Mouse (Mus musculus): Measurements from ENCODE around the gene Klk15.
"Not testable (repeated sequence)": the region's sequence is repeated elsewhere in the genome, so short reads cannot be mapped to it uniquely, and the experiment has no call there.

Gene Klk15

DNA sequence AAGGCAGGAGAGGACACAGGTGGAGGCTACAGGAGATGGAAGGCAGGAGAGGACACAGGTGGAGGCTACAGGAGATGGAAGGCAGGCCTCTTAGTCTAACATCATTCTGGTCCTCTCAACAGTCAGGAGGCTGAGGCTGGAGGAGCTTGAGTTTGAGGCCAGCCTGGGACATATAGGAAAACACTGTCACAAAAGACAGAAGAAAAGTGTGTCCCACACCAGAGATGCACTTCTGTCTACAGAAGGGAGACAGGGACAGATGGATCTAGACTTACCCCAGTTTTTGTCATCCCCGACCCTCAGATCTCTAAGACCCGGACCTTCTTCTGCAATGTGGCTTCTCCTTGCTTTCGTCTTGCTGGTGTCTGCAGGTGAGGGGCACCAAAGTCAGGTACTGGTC is at the start of gene Klk15:
Gene Klk15, plus strand, starts transcription at position 301 of the 400 bp plus-strand sequence.
- no peak for DNase-seq

DNA sequence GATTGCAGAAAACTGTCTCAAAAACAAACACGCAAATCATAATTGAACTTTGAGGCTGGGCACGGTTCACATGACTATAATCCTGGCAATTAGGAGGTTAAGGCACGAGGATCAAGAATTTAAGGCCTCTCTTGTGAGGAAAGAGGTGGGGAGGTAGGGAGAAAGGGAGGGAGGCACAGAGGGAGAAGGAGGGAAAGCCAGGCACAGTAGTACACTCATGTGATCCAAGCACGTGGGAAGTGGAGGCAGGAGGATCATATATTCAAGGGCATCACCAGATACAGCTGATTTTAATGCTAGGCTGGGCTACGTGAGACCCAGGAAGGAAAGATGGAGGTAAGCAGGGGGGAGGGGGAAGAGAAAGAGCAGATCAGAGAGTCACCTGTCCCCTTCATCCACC is 42.2 kb upstream of the Klk15 start:
- DNase-seq: no peak

DNA sequence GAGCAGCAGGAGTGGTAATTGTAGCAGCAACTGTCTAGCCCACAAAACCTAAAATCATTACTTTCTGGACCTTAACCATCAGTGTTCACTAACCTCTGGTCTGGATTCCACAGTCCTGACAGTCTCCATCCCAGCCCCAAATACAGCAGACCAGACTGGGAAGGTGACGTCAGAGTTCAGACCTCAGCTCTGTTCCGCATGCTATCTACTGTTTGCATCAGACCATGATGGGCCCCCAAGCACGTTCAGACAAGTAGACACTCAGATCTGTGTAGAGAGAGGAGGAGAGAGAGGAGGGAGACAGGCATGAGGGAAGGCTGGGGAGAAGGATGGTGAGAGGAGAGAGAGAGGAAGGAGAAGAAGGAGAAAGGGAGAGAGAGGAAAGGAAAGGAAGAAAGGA is 41.8 kb upstream of the Klk15 start:
- no peak for DNase-seq

DNA sequence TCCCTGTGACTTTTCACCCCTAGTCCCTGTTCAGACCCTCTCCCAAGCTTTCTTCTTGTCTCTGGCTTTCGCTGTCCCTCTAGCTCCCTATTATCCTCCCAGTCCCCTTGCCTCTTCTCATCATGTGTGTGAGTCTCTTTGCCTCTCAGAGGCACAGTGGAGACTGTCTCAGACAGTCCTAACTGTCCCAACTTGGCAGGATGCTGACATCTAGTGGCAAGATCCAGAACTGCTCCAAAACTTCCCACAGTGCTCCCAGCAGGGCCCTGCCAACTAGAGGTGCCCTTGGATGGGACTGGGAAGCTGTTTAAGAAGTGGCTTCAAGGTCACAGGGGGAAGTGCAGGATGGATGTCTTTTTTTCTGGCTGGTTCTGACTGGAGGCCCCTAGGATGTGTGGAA is 38.7 kb upstream of the Klk15 start:
- peak; percentile 83 to 90 for DNase-seq

DNA sequence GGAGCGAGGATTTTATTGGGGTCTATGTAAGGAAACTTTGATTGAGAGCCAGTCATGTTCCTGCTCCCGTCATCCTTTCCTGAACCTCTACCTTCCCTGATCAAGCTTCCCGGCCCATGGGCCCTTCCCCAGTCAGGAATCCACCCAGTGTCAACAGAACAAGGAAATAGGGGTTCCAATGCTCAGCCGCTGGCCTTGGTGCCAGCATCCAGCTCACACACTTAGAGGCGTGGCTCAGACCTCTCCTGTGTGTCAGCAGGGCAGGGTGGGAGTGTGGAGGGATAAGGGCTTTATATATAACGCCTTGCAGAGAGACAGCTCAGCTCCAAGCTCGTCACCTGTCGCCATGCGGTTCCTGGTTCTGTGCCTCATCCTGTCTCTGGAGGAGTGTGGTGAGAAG is 18.7 kb upstream of the Klk15 start:
- no peak for DNase-seq

DNA sequence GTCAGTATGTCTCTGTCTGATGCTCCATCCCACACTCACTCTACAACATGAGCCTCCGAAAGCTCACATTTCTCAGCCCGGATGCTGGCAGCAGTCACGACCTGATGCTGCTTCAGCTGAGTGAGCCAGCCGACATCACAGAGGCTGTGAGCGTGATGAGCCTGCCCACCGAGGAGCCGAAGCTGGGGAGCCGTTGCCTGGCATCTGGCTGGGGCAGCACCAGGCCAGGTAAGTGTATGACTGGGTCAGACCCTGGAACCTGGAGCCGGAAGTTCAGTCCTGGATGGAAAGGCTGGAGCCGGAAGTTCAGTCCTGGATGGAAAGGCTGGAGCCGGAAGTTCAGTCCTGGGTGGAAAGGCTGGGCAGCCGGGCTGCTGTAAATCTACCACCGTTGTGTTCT is 15.1 kb upstream of the Klk15 start:
- no peak for DNase-seq

DNA sequence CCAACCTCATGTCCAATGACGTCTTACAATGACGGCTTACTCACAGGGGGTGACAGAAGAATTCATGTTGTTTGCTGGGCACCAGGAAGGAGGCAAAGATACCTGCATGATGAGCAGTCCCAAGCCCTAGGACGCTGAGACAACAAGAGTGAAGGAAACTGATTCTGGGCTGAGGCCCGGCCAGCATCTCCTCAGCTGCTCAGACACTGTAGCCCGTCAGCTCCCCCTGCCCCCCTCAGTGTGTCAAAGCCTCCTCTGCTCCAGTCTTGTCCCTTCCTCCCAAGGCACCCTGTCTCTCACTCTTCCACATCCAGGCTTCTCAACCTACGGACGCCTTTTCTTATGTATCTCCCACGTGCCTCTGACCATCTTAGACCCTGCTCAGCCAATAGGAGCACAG is 14.7 kb upstream of the Klk15 start:
- no peak for DNase-seq

DNA sequence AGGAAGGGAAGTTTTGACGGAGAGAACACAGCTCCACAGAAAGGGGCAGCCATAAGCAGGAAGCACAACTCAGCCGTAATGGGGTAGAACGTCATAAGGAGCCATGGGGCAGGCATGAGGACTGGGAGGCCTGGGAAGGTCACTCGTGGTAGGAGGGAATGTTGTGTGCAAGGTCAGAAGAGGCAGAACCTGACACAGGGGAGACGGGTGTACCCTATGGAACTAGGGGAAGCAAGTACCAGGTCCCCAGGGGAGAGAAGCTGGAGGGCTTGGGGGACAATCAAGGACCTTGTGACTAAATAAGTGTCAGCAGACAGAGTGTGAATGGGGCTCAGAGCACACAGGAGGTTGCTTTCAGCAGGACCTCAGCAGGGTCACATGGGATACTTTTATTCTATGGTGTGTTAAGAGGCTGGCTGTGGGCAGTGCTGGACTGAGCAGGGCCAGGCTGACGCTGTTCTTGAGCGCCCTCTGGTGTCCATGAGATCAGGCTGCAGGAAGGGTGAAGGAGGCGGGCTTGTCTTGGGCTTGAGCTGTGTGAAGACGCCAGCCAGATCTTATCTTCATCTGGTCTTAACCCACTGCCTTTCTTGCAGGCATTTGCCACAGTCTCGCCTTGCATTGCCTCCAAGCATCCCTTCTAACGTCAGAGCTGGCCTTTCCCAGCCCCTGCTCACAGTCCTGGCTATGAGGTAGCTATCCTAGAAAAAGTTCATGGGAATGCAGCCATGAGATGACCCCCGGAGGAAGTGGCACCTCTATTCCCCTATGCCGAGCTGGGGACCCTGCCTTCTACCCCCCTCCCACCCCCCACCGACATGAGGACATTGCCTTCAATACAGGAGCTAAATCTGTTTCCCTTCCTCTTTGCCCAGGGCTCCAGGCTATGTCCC is 13.7 kb upstream of the Klk15 start:
- DNase-seq: peak; percentile 73 to 80

DNA sequence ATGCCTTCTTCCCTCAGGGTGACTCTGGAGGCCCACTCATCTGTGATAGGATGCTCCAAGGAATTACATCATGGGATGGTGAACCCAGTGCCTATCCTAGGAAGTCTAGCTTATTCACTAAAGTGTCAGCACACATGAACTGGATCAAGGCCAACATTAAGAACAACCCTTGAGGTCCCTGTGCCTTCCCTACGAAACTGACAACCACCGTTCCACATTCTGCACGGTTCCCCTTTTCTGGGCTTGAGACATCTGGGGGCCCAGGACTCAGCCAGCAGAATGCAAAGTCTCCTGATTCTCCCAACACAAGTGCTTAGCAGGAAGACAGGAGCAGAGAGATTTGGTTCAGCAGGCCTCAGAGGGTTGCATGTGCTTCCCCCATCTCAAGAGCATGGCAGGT is 13.0 kb upstream of the Klk15 start:
- no peak for DNase-seq

DNA sequence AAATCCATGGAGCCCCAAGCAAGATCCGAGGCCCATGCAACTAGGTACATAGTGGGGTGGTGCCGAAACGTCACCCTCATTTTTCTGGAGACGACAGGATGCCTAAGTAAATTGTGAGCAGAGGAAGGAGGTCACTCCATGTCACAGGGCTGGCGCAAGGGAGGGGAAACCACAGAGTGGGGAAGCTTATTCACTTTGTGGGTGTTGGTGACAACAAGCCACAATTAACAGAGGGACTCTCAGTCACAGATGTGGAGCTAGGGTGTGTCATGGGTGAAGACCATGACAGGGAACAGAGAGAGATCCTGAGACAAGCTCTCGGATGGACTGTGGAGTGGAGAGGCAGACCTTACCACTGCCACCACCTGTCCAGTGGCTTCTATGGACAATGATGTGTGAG is 12.5 kb upstream of the Klk15 start:
- DNase-seq: no peak

DNA sequence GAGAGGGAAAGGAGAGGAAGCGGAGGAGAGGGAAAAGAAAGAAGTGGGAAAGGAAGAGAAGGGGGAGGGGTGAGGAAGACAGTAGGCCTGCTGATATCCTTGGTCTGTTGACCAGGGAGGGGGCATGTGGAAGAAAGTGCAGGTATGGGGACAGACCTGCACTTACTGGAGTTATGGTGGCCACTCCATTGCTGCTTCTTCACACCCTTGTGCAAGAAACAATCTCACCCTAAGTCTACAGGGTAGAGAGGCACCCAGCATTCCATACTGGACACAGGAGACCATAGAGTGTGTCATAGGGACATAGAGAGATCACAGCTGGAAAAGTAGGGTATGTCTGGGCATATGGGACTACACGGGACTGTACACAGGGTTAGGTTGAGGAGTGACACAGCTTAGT is 11.6 kb upstream of the Klk15 start:
- no peak for DNase-seq

DNA sequence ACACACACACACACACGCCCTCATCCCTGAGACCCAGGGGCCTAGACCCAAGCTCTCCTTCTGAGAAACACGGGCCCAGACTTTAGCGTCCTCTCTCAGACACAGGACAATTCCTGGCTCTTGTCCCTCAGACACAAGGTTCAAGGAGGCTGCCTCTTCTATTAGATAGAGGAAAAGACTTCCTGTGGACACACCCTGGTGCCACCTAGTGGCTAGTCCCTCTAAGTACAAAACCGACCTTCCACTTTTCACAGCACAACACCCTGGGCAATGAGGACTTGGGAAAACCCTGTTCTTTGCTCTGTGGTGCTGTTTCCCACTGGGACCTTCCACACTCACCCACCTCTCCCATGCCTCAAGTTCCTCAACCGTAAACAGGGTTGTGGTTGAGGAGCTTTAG is 7.6 kb upstream of the Klk15 start:
- no peak for DNase-seq

DNA sequence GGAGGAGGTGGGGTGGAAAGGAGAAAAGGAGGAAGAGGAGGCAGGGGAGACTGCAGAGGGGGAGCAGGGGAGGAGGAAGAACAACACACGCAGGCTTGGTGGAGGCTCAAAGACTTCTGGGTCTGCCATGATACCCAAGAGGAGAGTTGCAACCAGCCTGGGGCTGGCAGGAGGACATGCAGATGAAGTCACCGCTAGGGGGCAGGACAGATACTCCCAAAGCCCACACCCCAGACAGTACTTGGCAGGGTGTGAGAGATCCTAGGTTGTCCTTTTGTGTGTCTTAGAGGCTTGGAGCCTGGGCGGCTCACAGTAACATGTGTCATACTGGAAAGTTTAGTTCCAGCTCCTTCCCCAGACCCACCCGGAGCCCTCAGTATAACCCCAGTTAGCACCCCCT is 5.0 kb upstream of the Klk15 start:
- DNase-seq: peak; percentile 65 to 67

DNA sequence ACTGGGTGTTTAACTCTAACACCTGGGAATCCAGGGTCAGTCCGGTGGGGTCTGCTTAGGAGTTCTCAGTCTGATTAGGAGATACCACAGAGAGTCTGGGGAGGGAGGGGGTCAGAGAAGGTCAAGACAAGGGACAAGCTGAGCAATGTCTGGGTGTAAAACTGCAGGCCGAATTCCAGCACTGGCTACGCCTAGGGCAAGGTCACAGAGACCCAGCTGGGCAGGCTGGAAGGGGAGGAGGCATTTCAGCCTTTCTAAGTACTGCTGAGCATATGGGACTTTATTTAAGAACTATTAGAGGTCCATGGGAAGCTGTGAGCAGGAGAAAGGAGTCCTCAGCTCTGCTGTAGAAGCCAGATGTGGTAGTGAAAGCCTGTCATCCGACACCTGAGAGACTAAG is 1.2 kb upstream of the Klk15 start:
- DNase-seq: peak; percentile 11 to 51

DNA sequence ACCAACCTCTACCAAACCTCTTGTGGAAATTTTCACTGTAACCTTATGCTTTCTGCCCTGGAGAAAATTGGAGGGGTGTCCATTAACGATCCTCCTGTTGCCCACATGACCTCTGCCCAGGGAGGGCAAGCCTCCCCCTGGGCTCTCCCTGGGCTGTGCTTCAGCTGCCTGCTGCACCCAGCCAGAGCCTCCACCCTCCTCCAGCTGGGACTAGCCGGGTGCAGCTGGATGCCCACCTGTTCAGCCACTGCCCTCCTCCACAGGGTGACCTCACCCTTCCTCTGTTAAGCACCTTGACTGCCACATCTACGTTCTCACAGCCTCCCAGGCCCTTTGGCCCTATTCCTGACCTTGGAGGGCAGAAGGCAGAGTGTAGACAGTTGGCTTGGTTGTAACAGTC is 1.2 kb downstream of the Klk15 start:
- peak; percentile 37 to 85 for DNase-seq

DNA sequence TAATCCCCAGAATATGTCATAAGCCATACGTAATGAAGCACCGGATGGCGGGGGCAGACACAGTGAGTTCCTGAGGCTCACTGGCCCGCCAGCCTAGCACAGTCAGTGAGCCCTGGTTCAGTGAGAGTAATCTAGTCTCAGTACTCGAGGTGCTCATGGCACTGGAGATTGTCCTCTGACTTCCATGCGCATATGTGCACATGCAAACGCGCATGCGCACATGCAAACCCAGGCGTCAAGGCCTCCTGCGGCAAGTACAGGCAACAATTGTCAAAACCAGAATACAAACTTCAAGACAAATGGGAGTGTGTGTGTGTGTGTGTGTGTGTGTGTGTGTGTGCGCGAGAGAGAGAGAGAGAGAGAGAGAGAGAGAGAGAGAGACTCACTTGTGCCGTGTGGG is 3.0 kb downstream of the Klk15 start:
- no peak for DNase-seq

DNA sequence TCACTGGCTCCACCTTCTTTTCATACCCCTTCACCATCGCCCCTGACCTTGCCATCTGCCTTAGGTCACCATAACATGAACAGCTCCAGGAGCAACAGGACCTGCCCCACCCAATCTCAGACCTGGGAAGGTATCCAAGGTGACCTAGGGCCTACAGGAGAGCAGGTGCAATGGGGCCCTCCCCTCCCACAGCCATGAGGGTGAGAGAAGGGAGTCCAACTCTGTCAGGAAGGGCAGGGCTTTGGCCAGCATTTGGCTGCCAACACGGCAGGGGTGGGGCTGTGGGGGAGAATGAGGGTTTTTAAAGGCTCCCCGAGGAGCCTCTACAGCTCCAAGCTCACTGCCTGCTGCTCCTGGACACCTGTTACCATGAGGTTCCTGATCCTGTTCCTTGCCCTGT is 8.8 kb downstream of the Klk15 start:
- peak in 1 of 2 experiments; percentile 64 for DNase-seq

DNA sequence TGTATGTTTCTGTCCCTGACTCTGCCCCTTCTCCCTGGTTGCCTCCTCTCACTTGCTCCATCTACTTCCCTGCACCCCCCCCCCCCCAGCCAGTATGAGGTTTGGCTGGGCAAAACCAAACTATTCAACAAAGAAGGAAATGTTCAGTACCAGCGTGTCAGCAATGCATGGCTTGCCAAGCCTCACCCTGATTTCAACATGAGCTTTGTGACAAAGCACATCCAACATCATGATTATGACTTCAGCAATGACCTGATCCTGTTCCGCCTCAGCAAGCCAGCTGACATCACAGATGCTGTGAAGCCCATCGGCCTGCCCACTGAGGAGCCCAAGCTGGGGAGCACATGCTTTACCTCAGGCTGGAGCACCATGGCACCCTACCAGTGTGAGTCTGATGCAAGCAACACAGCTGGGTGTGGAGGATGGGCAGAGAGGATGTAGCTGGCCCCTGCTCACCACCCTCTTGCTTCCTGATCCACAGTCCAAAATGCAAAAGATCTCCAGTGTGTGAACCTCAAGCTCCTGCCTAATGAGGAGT is 11.3 kb downstream of the Klk15 start:
- no peak for DNase-seq

DNA sequence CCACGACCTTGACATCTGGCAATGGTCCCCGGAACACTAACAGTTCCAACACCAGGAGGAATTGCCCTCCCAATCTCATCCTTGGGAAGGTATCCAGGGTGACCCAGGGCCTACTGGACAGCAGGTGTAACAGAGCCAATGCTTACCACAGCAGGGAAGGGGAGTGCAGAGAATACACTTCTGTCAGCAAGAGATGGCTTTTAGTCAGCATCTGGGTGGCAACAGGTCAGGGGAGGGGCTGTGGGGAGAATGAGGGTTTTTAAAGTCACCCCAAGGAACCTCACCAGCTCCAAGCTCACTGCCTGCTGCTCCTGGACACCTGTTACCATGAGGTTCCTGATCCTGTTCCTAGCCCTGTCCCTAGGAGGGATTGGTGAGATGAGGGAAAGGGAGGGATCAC is 16.8 kb downstream of the Klk15 start, which contains the start of gene Klk1b8:
Gene Klk1b8, plus strand, starts transcription at position 301 of the 400 bp plus-strand sequence.
- DNase-seq: no peak

DNA sequence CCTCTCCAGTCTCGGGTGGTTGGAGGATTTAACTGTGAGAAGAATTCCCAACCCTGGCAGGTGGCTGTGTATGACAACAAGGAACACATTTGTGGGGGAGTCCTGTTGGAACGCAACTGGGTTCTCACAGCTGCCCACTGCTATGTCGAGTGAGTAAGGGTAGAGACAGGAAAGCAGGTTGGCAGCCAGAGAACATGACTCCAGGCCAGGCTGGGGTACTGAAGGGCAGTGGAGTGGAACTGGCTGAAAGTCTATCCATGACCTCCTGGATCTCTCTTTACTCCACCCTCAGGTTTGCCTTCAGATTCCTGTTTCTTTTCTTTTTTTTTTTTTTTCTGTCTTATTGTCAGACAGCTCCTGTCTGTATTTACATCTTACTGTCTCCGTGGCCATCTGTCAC is 19.2 kb downstream of the Klk15 start:
- DNase-seq: peak; percentile 16 to 59

DNA sequence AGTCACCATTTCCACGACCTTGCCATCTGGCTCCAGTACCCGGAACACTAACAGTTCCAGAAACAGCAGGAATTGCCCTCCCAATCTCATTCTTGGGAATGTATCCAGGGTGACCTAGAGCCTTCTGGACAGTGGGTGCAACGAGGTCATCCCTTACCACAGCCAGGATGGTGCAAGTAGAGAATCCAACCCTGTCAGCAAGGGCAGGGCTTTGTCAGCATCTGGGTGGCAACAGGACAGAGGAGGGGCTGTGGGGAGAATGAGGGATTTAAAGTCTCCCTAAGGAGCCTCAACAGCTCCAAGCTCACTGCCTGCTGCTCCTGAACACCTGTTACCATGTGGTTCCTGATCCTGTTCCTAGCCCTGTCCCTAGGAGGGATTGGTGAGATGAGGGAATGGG is 32.9 kb downstream of the Klk15 start, which contains the start of gene Klk1b1:
Gene Klk1b1, plus strand, starts transcription at position 301 of the 400 bp plus-strand sequence.
- no peak for DNase-seq

DNA sequence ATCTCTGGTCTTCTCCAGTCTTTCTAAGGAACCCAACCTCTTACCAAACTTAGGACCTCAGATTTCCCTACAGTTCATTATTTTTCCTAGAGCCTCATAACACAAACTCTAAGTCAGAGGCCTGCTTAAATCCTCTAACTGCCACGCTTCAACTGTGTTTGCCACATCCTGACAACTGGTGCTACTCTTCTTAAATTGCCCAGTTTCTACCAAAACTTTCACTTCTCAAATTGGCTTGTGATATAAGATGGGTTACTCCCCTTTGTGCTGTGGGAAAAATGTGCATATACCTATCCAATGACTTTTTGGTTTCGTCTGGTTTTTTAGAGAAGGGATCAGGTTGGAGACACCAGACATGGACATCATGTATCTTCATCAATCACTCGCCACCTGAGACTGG is 33.5 kb downstream of the Klk15 start:
- DNase-seq: no peak

DNA sequence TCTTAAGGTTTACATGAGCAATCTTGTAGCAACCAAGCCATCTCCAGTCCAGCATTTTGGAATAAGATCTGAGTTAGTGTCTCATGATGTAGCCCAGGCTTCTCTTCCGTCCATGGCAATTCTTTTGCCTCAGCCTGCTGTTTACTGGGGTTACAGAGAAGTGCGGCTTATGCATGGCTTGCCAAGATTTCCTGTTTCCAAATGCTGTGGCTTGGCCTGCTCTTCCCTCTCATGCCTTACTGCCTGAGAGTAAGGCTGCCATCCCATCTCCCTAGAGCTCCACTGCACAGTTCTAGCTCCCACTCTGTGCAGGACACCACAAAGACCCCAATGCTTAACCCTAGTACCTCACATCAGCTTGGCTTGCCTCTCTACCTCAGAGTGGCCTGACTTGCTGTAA is 34.1 kb downstream of the Klk15 start:
- DNase-seq: no peak

DNA sequence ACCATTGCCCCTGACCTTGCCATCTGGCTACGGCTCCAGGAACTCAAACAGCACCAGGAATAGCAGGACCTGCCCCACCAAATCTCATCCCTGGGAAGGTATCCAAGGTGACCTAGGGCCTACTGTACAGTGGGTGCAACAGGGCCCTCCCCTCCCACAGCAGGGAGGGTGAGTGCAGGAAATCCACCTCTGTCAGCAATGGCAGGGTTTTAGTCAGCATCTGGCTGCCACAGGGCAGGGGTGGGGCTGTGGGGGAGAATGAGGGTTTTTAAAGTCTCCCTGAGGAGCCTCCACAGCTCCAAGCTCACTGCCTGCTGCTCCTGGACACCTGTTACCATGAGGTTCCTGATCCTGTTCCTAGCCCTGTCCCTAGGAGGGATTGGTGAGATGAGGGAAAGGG is 42.2 kb downstream of the Klk15 start, which contains the start of gene Klk1b9:
Gene Klk1b9, plus strand, starts transcription at position 301 of the 400 bp plus-strand sequence.
- not testable (repeated sequence) for DNase-seq
